Mouse (Mus musculus) lung, adult 2 months (tissue): ENCODE measurements around the gene Bend7.

Experiments
- CTCF ChIP-seq: fragments of 200-500 bp; IDR thresholded peaks from 2 replicates; pipeline ENCODE4 v1.5.1; 2011; ENCODE audit warnings: mild to moderate bottlenecking, low read length, control low read depth; ENCODE audit not compliant: insufficient read depth
- POLR2A ChIP-seq: fragments of 200-500 bp; IDR thresholded peaks from 2 replicates; pipeline ENCODE4 v1.6.1; 2011; ENCODE audit warnings: low read depth, mild to moderate bottlenecking, control low read depth, low read length, borderline replicate concordance; ENCODE audit errors: extremely low read depth

DNA sequence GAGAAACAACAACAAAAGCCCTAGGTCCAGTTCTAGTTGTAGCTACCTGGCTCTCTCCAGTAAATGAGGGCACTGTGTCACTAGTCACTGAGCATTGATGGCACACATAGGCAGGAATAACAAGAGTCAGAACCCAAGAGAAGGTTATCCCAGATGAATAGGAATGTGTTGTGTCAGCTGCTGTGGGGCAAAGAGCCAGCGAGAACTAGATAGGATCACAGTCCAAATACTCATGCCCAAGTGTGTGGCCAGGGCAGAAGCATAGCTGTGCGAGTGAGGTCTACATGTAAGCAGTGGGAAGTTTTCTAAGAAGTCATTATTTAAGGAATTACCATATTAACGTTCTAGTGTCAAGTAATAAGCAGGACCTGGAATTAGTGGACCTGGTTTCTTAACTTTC lies 37.7 kb upstream of the Bend7 start:
- no peak for TF ChIP-seq CTCF
- TF ChIP-seq POLR2A = no peak
